Mouse (Mus musculus): ENCODE measurements around the gene Gpr176. TPM values are rescaled to one million over a fixed set of nuclear protein-coding genes. Genes with fewer than 3 reads are reported as not detected.

Gene Gpr176
- polyA plus RNA-seq, 1 experiment from 2014 or later = 3.6 TPM

- H3K9ac ChIP-seq = no peak overlapping the region
- WGBS = 71% methylated on average over 12 of the region's 12 CpGs
- H3K27ac ChIP-seq (replicated peaks) = peak overlapping the region; percentile 57; the same call in 1 of the 2 replicates
- ATAC-seq (ENCODE audit: low read depth) = no peak
- H3K4me2 ChIP-seq = no peak overlapping the region
- H3K9me3 ChIP-seq = no peaks in the 10 kb centered on the region
- H3K4me3 ChIP-seq = no peak overlapping the region
- no peaks in the 10 kb centered on the region for H3K27me3 ChIP-seq
- H3K4me1 ChIP-seq (replicated peaks) = peaks cover 23% of the 10 kb centered on the region
- H3K36me3 ChIP-seq = no peaks in the 10 kb centered on the region
These were observed 57.4 kb downstream of the Gpr176 start for GRCm38 (mm10) chr2:118315656-118316402.

GRCm38 (mm10) chr2:118307561-118307960 lies 65.7 kb downstream of the Gpr176 start:
- no peak overlapping the region for H3K4me3 ChIP-seq
- H3K36me3 ChIP-seq = no peaks in the 10 kb centered on the region
- H3K4me1 ChIP-seq (replicated peaks) = no peaks in the 10 kb centered on the region
- no peak overlapping the region for H3K27ac ChIP-seq (replicated peaks)
- no peaks in the 10 kb centered on the region; the same call in 1 of the 2 replicates for H3K27me3 ChIP-seq
- no peak overlapping the region for H3K9ac ChIP-seq
- ATAC-seq (ENCODE audit: low read depth) = peak; percentile 61; the same call in 1 of the 2 replicates
- H3K9me3 ChIP-seq = no peaks in the 10 kb centered on the region
- H3K4me2 ChIP-seq = no peak overlapping the region
- 64% methylated on average over 8 of the region's 8 CpGs for WGBS

GRCm38 (mm10) chr2:118306966-118307365 lies 66.3 kb downstream of the Gpr176 start:
- Histone ChIP-seq H3K4me3 (no peak overlapping the region), H3K36me3 (no peaks in the 10 kb centered on the region), H3K9me3 (no peaks in the 10 kb centered on the region), H3K4me1 (replicated peaks) (no peaks in the 10 kb centered on the region), H3K27ac (replicated peaks) (no peak overlapping the region), H3K9ac (no peak overlapping the region), H3K27me3 (no peaks in the 10 kb centered on the region; the same call in 1 of the 2 replicates), H3K4me2 (no peak overlapping the region)
- 78% methylated on average over 2 of the region's 2 CpGs for WGBS
- ATAC-seq (ENCODE audit: low read depth) = no peak

GRCm38 (mm10) chr2:118306522-118306895 lies 66.7 kb downstream of the Gpr176 start:
- no peak overlapping the region for H3K27ac ChIP-seq (replicated peaks)
- H3K4me3 ChIP-seq = no peak overlapping the region
- no peak overlapping the region for H3K4me2 ChIP-seq
- no peaks in the 10 kb centered on the region for H3K4me1 ChIP-seq (replicated peaks)
- no peak for ATAC-seq (ENCODE audit: low read depth)
- H3K9me3 ChIP-seq = no peaks in the 10 kb centered on the region
- no peak overlapping the region for H3K9ac ChIP-seq
- 20% methylated on average over 3 of the region's 3 CpGs for WGBS
- H3K27me3 ChIP-seq = no peaks in the 10 kb centered on the region; the same call in 1 of the 2 replicates
- no peaks in the 10 kb centered on the region for H3K36me3 ChIP-seq

- Histone ChIP-seq H3K36me3 (no peaks in the 10 kb centered on the region), H3K27ac (replicated peaks) (no peak overlapping the region), H3K9ac (no peak overlapping the region), H3K4me2 (no peak overlapping the region), H3K27me3 (no peaks in the 10 kb centered on the region; the same call in 1 of the 2 replicates), H3K4me1 (replicated peaks) (no peaks in the 10 kb centered on the region), H3K4me3 (no peak overlapping the region), H3K9me3 (no peaks in the 10 kb centered on the region)
- no peak for ATAC-seq (ENCODE audit: low read depth)
- 74% methylated on average over 7 of the region's 7 CpGs for WGBS
These were observed 67.2 kb downstream of the Gpr176 start for GRCm38 (mm10) chr2:118305827-118306521.

GRCm38 (mm10) chr2:118303456-118303855 lies 69.8 kb downstream of the Gpr176 start:
- no peaks in the 10 kb centered on the region; the same call in 1 of the 2 replicates for H3K27me3 ChIP-seq
- 61% methylated on average over 4 of the region's 4 CpGs for WGBS

GRCm38 (mm10) chr2:118301656-118302055 lies 71.6 kb downstream of the Gpr176 start:
- Histone ChIP-seq H3K27me3 (no peaks in the 10 kb centered on the region; the same call in 1 of the 2 replicates), H3K4me2 (no peak overlapping the region), H3K4me3 (no peak overlapping the region), H3K9ac (no peak overlapping the region), H3K36me3 (no peaks in the 10 kb centered on the region), H3K27ac (replicated peaks) (no peak overlapping the region), H3K9me3 (no peaks in the 10 kb centered on the region), H3K4me1 (replicated peaks) (peaks cover 6% of the 10 kb centered on the region)
- no peak for ATAC-seq (ENCODE audit: low read depth)
- 79% methylated on average over 2 of the region's 2 CpGs for WGBS

More at GRCm38 (mm10) chr2:118303456-118303855, 69.8 kb downstream of the Gpr176 start:
- H3K4me3 ChIP-seq = no peak overlapping the region
- no peak overlapping the region for H3K4me2 ChIP-seq
- no peak overlapping the region for H3K27ac ChIP-seq (replicated peaks)
- H3K4me1 ChIP-seq (replicated peaks) = peaks cover 3% of the 10 kb centered on the region
- ATAC-seq (ENCODE audit: low read depth) = no peak
- no peak overlapping the region for H3K9ac ChIP-seq
- H3K9me3 ChIP-seq = no peaks in the 10 kb centered on the region
- H3K36me3 ChIP-seq = no peaks in the 10 kb centered on the region

GRCm38 (mm10) chr2:118301041-118301545 lies 72.1 kb downstream of the Gpr176 start:
- H3K27ac ChIP-seq (replicated peaks) = no peak overlapping the region
- peaks cover 6% of the 10 kb centered on the region for H3K4me1 ChIP-seq (replicated peaks)
- H3K36me3 ChIP-seq = no peaks in the 10 kb centered on the region
- no peak overlapping the region for H3K4me2 ChIP-seq
- H3K4me3 ChIP-seq = no peak overlapping the region
- 76% methylated on average over 8 of the region's 8 CpGs for WGBS
- no peak for ATAC-seq (ENCODE audit: low read depth)
- H3K9me3 ChIP-seq = no peaks in the 10 kb centered on the region
- H3K9ac ChIP-seq = no peak overlapping the region
- H3K27me3 ChIP-seq = no peaks in the 10 kb centered on the region; the same call in 1 of the 2 replicates

GRCm38 (mm10) chr2:118299981-118300380 lies 73.2 kb downstream of the Gpr176 start:
- H3K27me3 ChIP-seq = no peaks in the 10 kb centered on the region; the same call in 1 of the 2 replicates
- H3K4me3 ChIP-seq = no peak overlapping the region
- WGBS = 97% methylated on average over 2 of the region's 2 CpGs
- no peak overlapping the region for H3K4me2 ChIP-seq
- H3K4me1 ChIP-seq (replicated peaks) = peaks cover 6% of the 10 kb centered on the region
- no peaks in the 10 kb centered on the region for H3K9me3 ChIP-seq
- no peak for ATAC-seq (ENCODE audit: low read depth)
- no peak overlapping the region for H3K9ac ChIP-seq
- H3K36me3 ChIP-seq = no peaks in the 10 kb centered on the region
- no peak overlapping the region for H3K27ac ChIP-seq (replicated peaks)

- H3K4me2 ChIP-seq = no peak overlapping the region
- H3K36me3 ChIP-seq = no peaks in the 10 kb centered on the region
- H3K9ac ChIP-seq = no peak overlapping the region
- no peaks in the 10 kb centered on the region for H3K9me3 ChIP-seq
- H3K27me3 ChIP-seq = no peaks in the 10 kb centered on the region; the same call in 1 of the 2 replicates
- no peak for ATAC-seq (ENCODE audit: low read depth)
- no peak overlapping the region for H3K4me3 ChIP-seq
- peaks cover 6% of the 10 kb centered on the region for H3K4me1 ChIP-seq (replicated peaks)
- H3K27ac ChIP-seq (replicated peaks) = no peak overlapping the region
- WGBS = 45% methylated on average over 4 of the region's 4 CpGs
These were observed 74.6 kb downstream of the Gpr176 start for GRCm38 (mm10) chr2:118298601-118299000.

- ATAC-seq (ENCODE audit: low read depth) = no peak
- Histone ChIP-seq H3K9me3 (no peaks in the 10 kb centered on the region), H3K27ac (replicated peaks) (no peak overlapping the region), H3K36me3 (no peaks in the 10 kb centered on the region), H3K4me1 (replicated peaks) (peaks cover 6% of the 10 kb centered on the region), H3K4me3 (no peak overlapping the region), H3K9ac (no peak overlapping the region), H3K27me3 (no peaks in the 10 kb centered on the region), H3K4me2 (no peak overlapping the region)
- 89% methylated on average over 2 of the region's 2 CpGs for WGBS
These were observed 75.3 kb downstream of the Gpr176 start for GRCm38 (mm10) chr2:118297966-118298365.

GRCm38 (mm10) chr2:118295505-118295904 lies 77.7 kb downstream of the Gpr176 start:
- H3K36me3 ChIP-seq = no peaks in the 10 kb centered on the region

More at GRCm38 (mm10) chr2:118295505-118295904, 77.7 kb downstream of the Gpr176 start:
- H3K27ac ChIP-seq (replicated peaks) = no peak overlapping the region
- H3K4me1 ChIP-seq (replicated peaks) = peaks cover 6% of the 10 kb centered on the region
- H3K4me2 ChIP-seq = no peak overlapping the region
- no peak for ATAC-seq (ENCODE audit: low read depth)
- no peaks in the 10 kb centered on the region for H3K9me3 ChIP-seq
- H3K27me3 ChIP-seq = no peaks in the 10 kb centered on the region
- WGBS = 62% methylated on average over 7 of the region's 7 CpGs
- H3K9ac ChIP-seq = no peak overlapping the region
- H3K4me3 ChIP-seq = no peak overlapping the region

Measured in neural tube, embryonic 13.5 days (tissue).